Mouse (Mus musculus): ENCODE results near the gene Vps37b. TPM values are rescaled to one million over a fixed set of nuclear protein-coding genes. Genes with fewer than 3 reads are reported as not detected.

The Vps37b gene
- polyA plus RNA-seq, 1 experiment from 2014 or later = 43.3 TPM

GRCm38 (mm10) chr5:123960129-123960528 lies 71.9 kb downstream of the Vps37b start:
- H3K27ac ChIP-seq (ENCODE audit: low read depth, low read length) = no peak overlapping the region
- no peaks in the 10 kb centered on the region for H3K4me1 ChIP-seq (ENCODE audit: control insufficient read depth, insufficient read depth, low read length)
- ATAC-seq (replicated peaks; ENCODE audit: insufficient number of reproducible peaks, low FRiP score, low TSS enrichment) = no peak
- H3K4me2 ChIP-seq = no peak overlapping the region
- H3K9ac ChIP-seq (ENCODE audit: low read depth, low read length) = no peak overlapping the region
- H3K36me3 ChIP-seq (ENCODE audit: control insufficient read depth, insufficient read depth, low read length) = no peaks in the 10 kb centered on the region
- H3K9me3 ChIP-seq (replicated peaks; ENCODE audit: control insufficient read depth, low read length) = no peaks in the 10 kb centered on the region
- no peak overlapping the region for H3K4me3 ChIP-seq (ENCODE audit: low read depth, low read length)
- 73% methylated on average over 8 of the region's 8 CpGs for WGBS (ENCODE audit: insufficient replicate concordance)
- no peaks in the 10 kb centered on the region for H3K27me3 ChIP-seq (ENCODE audit: control insufficient read depth, insufficient read depth, low read length)

GRCm38 (mm10) chr5:123959018-123959417 lies 73.1 kb downstream of the Vps37b start:
- no peak overlapping the region for H3K27ac ChIP-seq (ENCODE audit: low read depth, low read length)
- H3K4me3 ChIP-seq (ENCODE audit: low read depth, low read length) = no peak overlapping the region
- H3K27me3 ChIP-seq (ENCODE audit: control insufficient read depth, insufficient read depth, low read length) = no peaks in the 10 kb centered on the region
- no peaks in the 10 kb centered on the region for H3K36me3 ChIP-seq (ENCODE audit: control insufficient read depth, insufficient read depth, low read length)
- 76% methylated on average over 3 of the region's 3 CpGs for WGBS (ENCODE audit: insufficient replicate concordance)
- no peak overlapping the region for H3K9ac ChIP-seq (ENCODE audit: low read depth, low read length)
- no peak for ATAC-seq (replicated peaks; ENCODE audit: insufficient number of reproducible peaks, low FRiP score, low TSS enrichment)
- no peaks in the 10 kb centered on the region for H3K4me1 ChIP-seq (ENCODE audit: control insufficient read depth, insufficient read depth, low read length)
- H3K9me3 ChIP-seq (replicated peaks; ENCODE audit: control insufficient read depth, low read length) = no peaks in the 10 kb centered on the region
- no peak overlapping the region for H3K4me2 ChIP-seq

- Histone ChIP-seq H3K27ac (ENCODE audit: low read depth, low read length) (no peak overlapping the region), H3K36me3 (ENCODE audit: control insufficient read depth, insufficient read depth, low read length) (no peaks in the 10 kb centered on the region), H3K27me3 (ENCODE audit: control insufficient read depth, insufficient read depth, low read length) (no peaks in the 10 kb centered on the region), H3K9ac (ENCODE audit: low read depth, low read length) (no peak overlapping the region), H3K4me1 (ENCODE audit: control insufficient read depth, insufficient read depth, low read length) (no peaks in the 10 kb centered on the region), H3K9me3 (replicated peaks; ENCODE audit: control insufficient read depth, low read length) (no peaks in the 10 kb centered on the region), H3K4me3 (ENCODE audit: low read depth, low read length) (no peak overlapping the region), H3K4me2 (no peak overlapping the region)
- WGBS (ENCODE audit: insufficient replicate concordance) = 86% methylated on average over 8 of the region's 8 CpGs
- ATAC-seq (replicated peaks; ENCODE audit: insufficient number of reproducible peaks, low FRiP score, low TSS enrichment) = no peak
These were observed 74.9 kb downstream of the Vps37b start for GRCm38 (mm10) chr5:123957213-123957612.

Small RNA genes lying within 50 kb of the gene (microRNA-seq; reads per million reads assigned to microRNA genes)
- gene Mir7032 (ENCODE audit: borderline number of aligned reads) = not detected

Other genes starting within 250 kb of the Vps37b start
- gene Hcar2, start 166.8 kb downstream of the Vps37b start, polyA plus RNA-seq (2014; fragmentation: Nextera tagmentation; extraction: Ambion mirVana) = not detected in 2 replicates
- gene Hcar1, start 152.2 kb downstream of the Vps37b start, polyA plus RNA-seq (2014; fragmentation: Nextera tagmentation; extraction: Ambion mirVana) = 0.06 TPM in 1 of 2 replicates, not detected in the other
- gene Denr, start 125.1 kb downstream of the Vps37b start, polyA plus RNA-seq (2014; fragmentation: Nextera tagmentation; extraction: Ambion mirVana) = 104 and 110 TPM in 2 replicates
- gene Gm43518, start 104.9 kb downstream of the Vps37b start, polyA plus RNA-seq (2014; fragmentation: Nextera tagmentation; extraction: Ambion mirVana) = 0.93 and 1.2 TPM in 2 replicates
- 6.0 and 6.4 TPM in 2 replicates for gene Ccdc62, start 101.6 kb downstream of the Vps37b start, polyA plus RNA-seq (2014; fragmentation: Nextera tagmentation; extraction: Ambion mirVana)
- 2.7 and 2.9 TPM in 2 replicates for gene Hip1r, start 58.6 kb downstream of the Vps37b start, polyA plus RNA-seq (2014; fragmentation: Nextera tagmentation; extraction: Ambion mirVana)
- 1.1 and 1.4 TPM in 2 replicates for gene Abcb9, start 63.5 kb upstream of the Vps37b start, polyA plus RNA-seq (2014; fragmentation: Nextera tagmentation; extraction: Ambion mirVana)
- gene Ogfod2, start 80.0 kb upstream of the Vps37b start, polyA plus RNA-seq (2014; fragmentation: Nextera tagmentation; extraction: Ambion mirVana) = 13.6 and 14.8 TPM in 2 replicates
- 65.7 and 74.6 TPM in 2 replicates for gene Arl6ip4, start 83.8 kb upstream of the Vps37b start, polyA plus RNA-seq (2014; fragmentation: Nextera tagmentation; extraction: Ambion mirVana)
- gene Pitpnm2, start 217.5 kb upstream of the Vps37b start, polyA plus RNA-seq (2014; fragmentation: Nextera tagmentation; extraction: Ambion mirVana) = 7.0 and 7.8 TPM in 2 replicates

Data from heart, embryonic 11.5 days (tissue).